Mouse (Mus musculus) lung, postnatal 4 days (tissue): ENCODE data around the gene Cmip.

Experiments
- DNase-seq, 2 experiments: peaks; one replicate each; pipeline ENCODE4 v3.0.0; 2021

Cmip gene

GRCm38 (mm10) chr8:117471655-117472054, 214.8 kb downstream of the Cmip start:
- DNase-seq = no peak

GRCm38 (mm10) chr8:117472332-117472731, 215.5 kb downstream of the Cmip start:
- no peak for DNase-seq

GRCm38 (mm10) chr8:117474944-117475343, 218.1 kb downstream of the Cmip start:
- DNase-seq = peak; percentile 88 to 94

GRCm38 (mm10) chr8:117475819-117476218, 219.0 kb downstream of the Cmip start:
- DNase-seq = peak; percentile 69 to 70

GRCm38 (mm10) chr8:117478082-117478481, 221.2 kb downstream of the Cmip start:
- no peak for DNase-seq

GRCm38 (mm10) chr8:117479996-117480395, 223.1 kb downstream of the Cmip start:
- DNase-seq = no peak

GRCm38 (mm10) chr8:117480516-117480915, 223.7 kb downstream of the Cmip start:
- DNase-seq = peak in 1 of 2 experiments; percentile 32

- peak; percentile 65 to 66 for DNase-seq
Measured at GRCm38 (mm10) chr8:117481830-117482229, 225.0 kb downstream of the Cmip start.

- no peak for DNase-seq
Measured at GRCm38 (mm10) chr8:117484731-117485130, 227.9 kb downstream of the Cmip start.

- no peak for DNase-seq
Measured at GRCm38 (mm10) chr8:117485316-117485715, 228.5 kb downstream of the Cmip start.

GRCm38 (mm10) chr8:117488246-117489005, 231.6 kb downstream of the Cmip start:
- no peak for DNase-seq

GRCm38 (mm10) chr8:117493543-117493942, 236.7 kb downstream of the Cmip start:
- DNase-seq = no peak

GRCm38 (mm10) chr8:117494874-117495273, 238.0 kb downstream of the Cmip start:
- DNase-seq = no peak

GRCm38 (mm10) chr8:117498179-117498914, 241.5 kb downstream of the Cmip start, which contains the start of gene Plcg2:
Gene Plcg2, plus strand, starts transcription at chr8:117498291.
- DNase-seq = peak; percentile 63 to 66

- no peak for DNase-seq
Measured at GRCm38 (mm10) chr8:117498915-117499540, 242.2 kb downstream of the Cmip start.

GRCm38 (mm10) chr8:117500232-117500823, 243.5 kb downstream of the Cmip start:
- no peak for DNase-seq

- DNase-seq = no peak
Measured at GRCm38 (mm10) chr8:117501323-117501722, 244.5 kb downstream of the Cmip start.

- DNase-seq = no peak
Measured at GRCm38 (mm10) chr8:117503405-117504069, 246.7 kb downstream of the Cmip start.

GRCm38 (mm10) chr8:117507703-117508102, 250.8 kb downstream of the Cmip start:
- no peak for DNase-seq
